Mouse (Mus musculus) right cerebral cortex, adult 18-20 months (tissue): ENCODE measurements around the gene Lingo3.
A peak's percentile ranks its signal among the peaks of the same experiment; 100 is the strongest.
"Not testable (repeated sequence)": the region's sequence is repeated elsewhere in the genome, so short reads cannot be mapped to it uniquely, and the experiment has no call there.

Experiments
- DNase-seq: peaks from one replicate; pipeline ENCODE4 v3.0.0; 2022; ENCODE audit warnings: mixed read lengths

Gene Lingo3

GRCm38 (mm10) chr10:80819406-80819805 lies 24.4 kb downstream of the Lingo3 start:
- no peak for DNase-seq

- DNase-seq, result no peak
Observed at GRCm38 (mm10) chr10:80818599-80819281, 25.1 kb downstream of the Lingo3 start.

- not testable (repeated sequence) for DNase-seq
Observed at GRCm38 (mm10) chr10:80817955-80818354, 25.9 kb downstream of the Lingo3 start.

GRCm38 (mm10) chr10:80817164-80817563 lies 26.7 kb downstream of the Lingo3 start:
- DNase-seq, result no peak

- not testable (repeated sequence) for DNase-seq
Observed at GRCm38 (mm10) chr10:80816303-80816702, 27.5 kb downstream of the Lingo3 start.

- DNase-seq, result no peak
Observed at GRCm38 (mm10) chr10:80814800-80815199, 29.0 kb downstream of the Lingo3 start.

GRCm38 (mm10) chr10:80813366-80813765 lies 30.5 kb downstream of the Lingo3 start, which contains the start of gene Jsrp1:
Gene Jsrp1 (minus strand): TSS chr10:80813498.
- DNase-seq, result no peak

- DNase-seq, result no peak
Observed at GRCm38 (mm10) chr10:80812391-80813041, 31.3 kb downstream of the Lingo3 start.

GRCm38 (mm10) chr10:80810084-80810483 lies 33.8 kb downstream of the Lingo3 start:
- DNase-seq, result no peak

- peak; percentile 66 for DNase-seq
Observed at GRCm38 (mm10) chr10:80808985-80809632, 34.7 kb downstream of the Lingo3 start.

- no peak for DNase-seq
Observed at GRCm38 (mm10) chr10:80808099-80808984, 35.5 kb downstream of the Lingo3 start.

GRCm38 (mm10) chr10:80807057-80807627 lies 36.7 kb downstream of the Lingo3 start:
- DNase-seq, result peak; percentile 93

GRCm38 (mm10) chr10:80806341-80807056 lies 37.3 kb downstream of the Lingo3 start:
- no peak for DNase-seq

- peak; percentile 66 for DNase-seq
Observed at GRCm38 (mm10) chr10:80805925-80806324, 37.9 kb downstream of the Lingo3 start.

GRCm38 (mm10) chr10:80805322-80805721 lies 38.5 kb downstream of the Lingo3 start:
- DNase-seq, result no peak

GRCm38 (mm10) chr10:80804916-80805315 lies 38.9 kb downstream of the Lingo3 start, which contains the start of gene Amh:
Gene Amh (plus strand): TSS chr10:80805243.
- DNase-seq, result no peak

- DNase-seq, result no peak
Observed at GRCm38 (mm10) chr10:80804340-80804739, 39.5 kb downstream of the Lingo3 start.

GRCm38 (mm10) chr10:80802996-80803395 lies 40.8 kb downstream of the Lingo3 start:
- DNase-seq, result no peak

GRCm38 (mm10) chr10:80802204-80802912 lies 41.5 kb downstream of the Lingo3 start:
- no peak for DNase-seq

- no peak for DNase-seq
Observed at GRCm38 (mm10) chr10:80799070-80799566, 44.7 kb downstream of the Lingo3 start.
